Mouse (Mus musculus) Patski (cell line): ENCODE measurements at regions not wholly inside any gene's neighbourhood (a gene's known extent, or its start where the extent isn't known, plus 50 kb on each side); places are given as distances from the start of the nearest gene placed in this dataset.

Source experiments
- ATAC-seq: fragments of 100-300 bp; one replicate; pipeline ENCODE4 v1.8.0; 2021
- CTCF ChIA-PET: fragments of 350-600 bp; sonication (Branson Sonifier 250); formaldehyde crosslinking; loops from one replicate; lab custom pipeline; 2022; ENCODE audit warnings: inconsistent platforms; lab: Charles Lee
- POLR2A ChIA-PET: fragments of 350-600 bp; sonication (Branson Sonifier 250); formaldehyde crosslinking; loops from one replicate; lab custom pipeline; 2022; ENCODE audit warnings: antibody characterized with exemption, inconsistent platforms; lab: Charles Lee
- DNase-seq: peaks from one replicate; pipeline ENCODE4 v3.0.0-alpha.2; 2011; ENCODE audit warnings: low read depth, low spot score
- H3K27me3 ChIP-seq: fragments of 371-371 bp; one replicate; pipeline ENCODE4 v1.5.1; 2021
- CTCF ChIP-seq: fragments of 100-300 bp; IDR thresholded peaks from one replicate; pipeline ENCODE4 v1.5.1; 2021
- in situ Hi-C: fragments of 300-500 bp; cut with MboI; formaldehyde crosslinking; loops from 3 replicates; pipeline ENCODE4 v1.11.1; 2018; ENCODE audit warnings: low pct_unique_long_range_greater_than_20kb, mixed read lengths

GRCm38 (mm10) chr15:36680361-36681140 is 327.0 kb downstream of the Zfp706 start:
- ChIA-PET POLR2A (no interaction called here), CTCF (no interaction called here)
- ATAC-seq (no peak), DNase-seq (no peak)
- no peak for TF ChIP-seq CTCF
- in situ Hi-C loops: no loop called here
- no peaks in the 10 kb centered on the region for H3K27me3 ChIP-seq

- ChIA-PET POLR2A (no interaction called here), CTCF (no interaction called here)
- in situ Hi-C loops: no loop called here
- no peaks in the 10 kb centered on the region for H3K27me3 ChIP-seq
- no peak for DNase-seq
- TF ChIP-seq CTCF: no peak
- no peak for ATAC-seq
Observed at GRCm38 (mm10) chr15:36679577-36679976, 328.0 kb downstream of the Zfp706 start.

- no peak for TF ChIP-seq CTCF
- H3K27me3 ChIP-seq: no peaks in the 10 kb centered on the region
- DNase-seq (no peak), ATAC-seq (no peak)
- in situ Hi-C loops: no loop called here
- POLR2A ChIA-PET: no interaction called here
- CTCF ChIA-PET: interaction anchor here (1.5 to 2.5 kb wide), 2 partner anchors 17 to 49 kb away, joined by 3 to 7 read pairs; no protein-coding TSS in a partner anchor
Observed at GRCm38 (mm10) chr15:36669748-36670147, 337.8 kb downstream of the Zfp706 start.

- DNase-seq (no peak), ATAC-seq (no peak)
- no peaks in the 10 kb centered on the region for H3K27me3 ChIP-seq
- TF ChIP-seq CTCF: no peak
- in situ Hi-C loops: no loop called here
- ChIA-PET CTCF (no interaction called here), POLR2A (no interaction called here)
Observed at GRCm38 (mm10) chr15:36666566-36666965, 341.0 kb downstream of the Zfp706 start.

DNA sequence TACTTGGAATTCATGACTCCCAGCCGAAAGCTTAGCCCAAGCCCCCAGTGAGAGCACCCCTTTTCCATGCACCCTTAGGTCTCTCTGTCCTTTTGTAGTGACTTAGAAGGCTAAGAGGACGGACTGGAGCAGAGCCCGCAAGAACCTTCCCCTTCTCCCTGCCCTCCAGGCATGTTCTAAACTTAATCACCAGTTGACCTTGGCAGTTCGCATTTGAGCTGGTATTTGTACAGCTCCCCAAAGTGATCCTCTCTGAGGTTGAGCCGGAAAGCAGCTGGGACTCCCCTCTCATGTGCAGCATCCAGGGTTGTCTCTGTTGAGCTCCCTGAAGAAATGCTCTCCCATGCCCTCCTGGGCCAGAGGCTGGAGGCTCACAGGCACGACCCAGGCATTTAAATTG is 343.2 kb downstream of the Zfp706 start:
- in situ Hi-C loops: no loop called here
- DNase-seq (no peak), ATAC-seq (no peak)
- H3K27me3 ChIP-seq: no peaks in the 10 kb centered on the region
- CTCF ChIA-PET: interaction anchor here (1.2 to 1.5 kb wide), 2 partner anchors 8 to 31 kb away, joined by 4 to 7 read pairs; no protein-coding TSS in a partner anchor
- POLR2A ChIA-PET: interaction anchor here (1.3 kb wide), 1 partner anchor 23 kb away, joined by 3 read pairs; no protein-coding TSS in a partner anchor
- TF ChIP-seq CTCF: no peak

DNA sequence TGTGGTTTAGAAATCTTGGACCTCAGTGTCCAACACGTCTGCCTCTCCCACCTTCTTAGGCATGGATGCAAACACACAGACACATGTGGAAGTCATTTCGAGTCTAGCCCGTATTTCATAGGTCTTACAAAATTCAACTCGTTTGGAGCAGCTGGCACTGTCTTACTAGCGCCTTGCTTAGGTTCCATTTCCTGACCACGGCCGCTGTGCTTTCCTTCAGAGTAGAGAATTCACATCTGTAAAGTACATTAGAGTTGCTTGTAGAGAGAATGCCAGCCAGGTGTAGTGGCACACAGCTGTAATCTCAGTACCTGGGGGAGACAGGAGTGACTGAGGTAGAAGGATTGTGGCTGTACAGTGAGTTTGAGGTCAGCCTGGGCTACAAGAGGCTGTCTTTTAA is 346.6 kb downstream of the Zfp706 start:
- in situ Hi-C loops: no loop called here

More for the DNA sequence above, 346.6 kb downstream of the Zfp706 start:
- ChIA-PET POLR2A (no interaction called here), CTCF (no interaction called here)
- DNase-seq (no peak), ATAC-seq (no peak)
- no peak for TF ChIP-seq CTCF
- no peaks in the 10 kb centered on the region for H3K27me3 ChIP-seq
